Mouse (Mus musculus) kidney, embryonic 16.5 days (tissue): ENCODE measurements at regions not wholly inside any gene's neighbourhood (a gene's known extent, or its start where the extent isn't known, plus 50 kb on each side); places are given as distances from the start of the nearest gene placed in this dataset.

Source experiments
- ATAC-seq: fragments of 200-750 bp; cut with Nextera tagmentation; 2 replicates; pipeline ENCODE4 v1.8.0; 2017; ENCODE audit warnings: moderate TSS enrichment; ENCODE audit not compliant: low FRiP score, low TSS enrichment
- H3K27ac ChIP-seq: fragments of 300-500 bp; sonication (generic); 2 replicates; pipeline ENCODE4 v1.5.1; 2014; ENCODE audit warnings: low read length
- H3K27me3 ChIP-seq: fragments of 300-500 bp; sonication (generic); 2 replicates; pipeline ENCODE4 v1.6.1; 2014; ENCODE audit warnings: low read length, control low read depth, mixed read lengths; ENCODE audit not compliant: insufficient read depth
- H3K36me3 ChIP-seq: fragments of 300-500 bp; sonication (generic); 2 replicates; pipeline ENCODE4 v1.6.1; 2014; ENCODE audit warnings: low read length, control low read depth, mixed read lengths; ENCODE audit not compliant: insufficient read depth
- H3K4me1 ChIP-seq: fragments of 300-500 bp; sonication (generic); 2 replicates; pipeline ENCODE4 v1.6.1; 2014; ENCODE audit warnings: low read length, control low read depth, mixed read lengths; ENCODE audit not compliant: insufficient read depth
- H3K4me2 ChIP-seq: fragments of 300-500 bp; sonication (generic); replicated peaks from 2 replicates; pipeline ENCODE4 v1.6.1; 2014; ENCODE audit warnings: low read depth, low read length
- H3K4me3 ChIP-seq: fragments of 300-500 bp; sonication (generic); 2 replicates; pipeline ENCODE4 v1.5.1; 2014; ENCODE audit warnings: mild to moderate bottlenecking, low read length
- H3K9ac ChIP-seq: fragments of 300-500 bp; sonication (generic); replicated peaks from 2 replicates; pipeline ENCODE4 v1.6.1; 2014; ENCODE audit warnings: low read length
- H3K9me3 ChIP-seq: fragments of 300-500 bp; sonication (generic); 2 replicates; pipeline ENCODE4 v1.6.1; 2016; ENCODE audit warnings: low read length, control low read depth
- WGBS: fragments of 180-500 bp; shearing (Covaris S2); extraction: QIAGEN DNeasy Blood & Tissue Kit; methylation state at CpG from one replicate; pipeline ENCODE4 v1.1.7; 2014; 5-methylcytosine and 5-hydroxymethylcytosine counted together

GRCm38 (mm10) chr9:112839071-112839793 lies 603.5 kb upstream of the Arpp21 start:
- no peak overlapping the region for H3K9ac ChIP-seq
- H3K4me3 ChIP-seq, result no peak overlapping the region
- H3K27me3 ChIP-seq, result no peaks in the 10 kb centered on the region
- 80% methylated on average over 7 of the region's 7 CpGs for WGBS
- no peak overlapping the region for H3K27ac ChIP-seq
- no peaks in the 10 kb centered on the region for H3K4me1 ChIP-seq
- ATAC-seq, result no peak
- H3K36me3 ChIP-seq, result no peaks in the 10 kb centered on the region
- no peak overlapping the region for H3K4me2 ChIP-seq
- H3K9me3 ChIP-seq, result no peaks in the 10 kb centered on the region

GRCm38 (mm10) chr9:112837563-112837962 lies 601.8 kb upstream of the Arpp21 start:
- Histone ChIP-seq H3K4me1 (no peaks in the 10 kb centered on the region), H3K27me3 (no peaks in the 10 kb centered on the region), H3K4me3 (no peak overlapping the region), H3K36me3 (no peaks in the 10 kb centered on the region), H3K4me2 (no peak overlapping the region), H3K9me3 (no peaks in the 10 kb centered on the region), H3K27ac (no peak overlapping the region), H3K9ac (no peak overlapping the region)
- ATAC-seq, result no peak
- 89% methylated on average over 2 of the region's 2 CpGs for WGBS

DNA sequence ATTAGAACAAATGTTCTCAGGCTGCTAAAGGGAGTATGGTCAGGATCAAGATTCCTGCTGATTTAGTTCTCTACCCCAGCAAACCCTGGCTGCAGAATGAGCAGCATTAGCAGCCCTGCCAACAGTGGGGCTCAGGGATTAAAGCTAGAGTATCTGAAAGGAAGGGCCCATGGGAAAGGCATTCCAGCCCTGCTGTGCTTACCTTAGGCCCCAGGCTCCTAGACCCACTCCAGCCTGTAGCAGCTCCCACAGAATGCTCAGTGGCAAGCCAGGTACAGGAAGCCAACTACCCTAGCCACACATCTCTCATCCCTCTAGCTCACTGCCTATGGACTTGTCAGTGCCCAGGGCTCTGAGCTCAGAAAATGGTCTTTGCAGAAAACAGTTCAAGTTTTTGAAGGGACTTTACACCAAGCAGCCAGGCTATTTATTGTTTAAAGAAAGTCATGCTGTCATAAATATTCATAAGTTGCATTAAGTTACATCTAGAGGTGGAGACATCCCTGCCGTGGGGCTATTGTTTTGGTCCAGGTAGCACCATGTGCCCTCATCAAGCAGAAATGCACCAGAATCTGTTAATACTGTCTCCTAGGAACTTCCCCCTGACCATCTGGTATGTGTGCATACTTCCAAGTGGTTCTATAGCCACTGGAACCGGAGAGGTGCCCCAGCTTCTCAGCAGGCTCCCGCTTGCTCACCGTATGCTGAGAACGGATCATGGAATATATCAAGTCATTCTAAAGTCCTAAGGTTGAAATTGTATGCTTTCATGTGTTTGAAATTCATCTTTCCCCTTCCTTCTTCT lies 598.9 kb upstream of the Arpp21 start:
- ATAC-seq, result no peak
- Histone ChIP-seq H3K27ac (no peak overlapping the region), H3K27me3 (no peaks in the 10 kb centered on the region), H3K4me1 (no peaks in the 10 kb centered on the region), H3K9me3 (no peaks in the 10 kb centered on the region), H3K36me3 (no peaks in the 10 kb centered on the region), H3K9ac (no peak overlapping the region), H3K4me3 (no peak overlapping the region), H3K4me2 (no peak overlapping the region)
- WGBS, result 85% methylated on average over 5 of the region's 5 CpGs

DNA sequence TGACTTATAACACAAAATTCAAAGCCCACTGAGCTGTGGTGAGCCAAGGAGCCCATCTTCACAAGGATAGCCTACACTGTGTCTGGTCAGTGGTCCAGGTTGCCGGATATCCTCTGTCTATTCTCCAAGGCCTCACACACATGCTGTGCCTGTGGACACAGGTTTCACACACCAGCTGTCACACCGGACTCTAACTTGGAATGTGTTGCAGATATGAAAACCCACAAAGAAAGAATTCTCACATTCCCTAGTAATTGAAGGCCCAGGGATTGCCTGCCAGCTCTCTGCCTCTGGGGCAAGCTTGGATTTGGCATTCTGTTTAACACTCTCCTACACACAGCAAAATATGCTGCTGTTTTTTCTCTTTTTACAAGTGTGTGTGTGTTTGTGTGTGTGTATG lies 595.4 kb upstream of the Arpp21 start:
- H3K9me3 ChIP-seq, result no peaks in the 10 kb centered on the region
- H3K4me2 ChIP-seq, result no peak overlapping the region
- WGBS, result 85% methylated on average over 2 of the region's 2 CpGs
- no peak overlapping the region for H3K27ac ChIP-seq
- no peak overlapping the region for H3K4me3 ChIP-seq
- no peaks in the 10 kb centered on the region for H3K27me3 ChIP-seq
- no peaks in the 10 kb centered on the region for H3K4me1 ChIP-seq
- no peak overlapping the region for H3K9ac ChIP-seq
- no peak for ATAC-seq
- no peaks in the 10 kb centered on the region for H3K36me3 ChIP-seq

- H3K4me3 ChIP-seq, result no peak overlapping the region
- H3K9me3 ChIP-seq, result no peaks in the 10 kb centered on the region
- H3K4me1 ChIP-seq, result no peaks in the 10 kb centered on the region
- H3K9ac ChIP-seq, result no peak overlapping the region
- WGBS, result 44% methylated on average over 4 of the region's 4 CpGs
- no peak overlapping the region for H3K4me2 ChIP-seq
- H3K36me3 ChIP-seq, result no peaks in the 10 kb centered on the region
- H3K27ac ChIP-seq, result no peak overlapping the region
- ATAC-seq, result no peak
- H3K27me3 ChIP-seq, result no peaks in the 10 kb centered on the region
Measured at GRCm38 (mm10) chr9:112828602-112829001, 592.9 kb upstream of the Arpp21 start.

- 41% methylated on average over 5 of the region's 5 CpGs for WGBS
- H3K4me3 ChIP-seq, result no peak overlapping the region
- no peaks in the 10 kb centered on the region for H3K27me3 ChIP-seq
- H3K4me2 ChIP-seq, result no peak overlapping the region
- H3K27ac ChIP-seq, result no peak overlapping the region
- H3K9me3 ChIP-seq, result no peaks in the 10 kb centered on the region
- H3K9ac ChIP-seq, result no peak overlapping the region
- no peaks in the 10 kb centered on the region for H3K36me3 ChIP-seq
- no peak for ATAC-seq
- no peaks in the 10 kb centered on the region for H3K4me1 ChIP-seq
Measured at GRCm38 (mm10) chr9:112826592-112826991, 590.9 kb upstream of the Arpp21 start.

DNA sequence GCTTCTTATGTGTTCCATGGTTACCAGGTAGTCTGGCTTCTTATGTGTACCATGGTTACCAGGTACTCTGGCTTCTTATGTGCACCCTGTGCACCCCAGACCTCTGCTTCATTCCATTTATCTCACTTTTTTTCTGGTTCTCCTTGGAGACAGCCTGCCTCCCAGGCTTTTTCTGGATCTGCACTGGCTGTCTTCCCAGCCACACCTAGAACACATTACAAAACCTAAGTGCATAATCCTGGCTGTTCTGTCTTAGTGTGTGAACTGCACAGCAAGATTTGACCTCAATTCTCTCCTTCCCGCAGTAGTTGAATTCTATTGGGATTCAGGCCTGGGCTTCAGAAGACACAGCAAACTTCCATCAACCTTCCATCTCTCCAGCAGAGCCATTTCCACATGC lies 586.2 kb upstream of the Arpp21 start:
- H3K4me2 ChIP-seq, result no peak overlapping the region
- no peak overlapping the region for H3K9ac ChIP-seq
- 88% methylated on average over 1 of the region's 1 CpGs for WGBS
- H3K9me3 ChIP-seq, result no peaks in the 10 kb centered on the region
- H3K4me3 ChIP-seq, result no peak overlapping the region
- no peaks in the 10 kb centered on the region for H3K4me1 ChIP-seq
- ATAC-seq, result no peak
- H3K27me3 ChIP-seq, result no peaks in the 10 kb centered on the region
- no peak overlapping the region for H3K27ac ChIP-seq
- no peaks in the 10 kb centered on the region for H3K36me3 ChIP-seq

- Histone ChIP-seq H3K4me3 (no peak overlapping the region), H3K4me1 (no peaks in the 10 kb centered on the region), H3K36me3 (no peaks in the 10 kb centered on the region), H3K9me3 (no peaks in the 10 kb centered on the region), H3K9ac (no peak overlapping the region), H3K4me2 (no peak overlapping the region), H3K27me3 (no peaks in the 10 kb centered on the region), H3K27ac (no peak overlapping the region)
- WGBS, result 43% methylated on average over 1 of the region's 1 CpGs
- no peak for ATAC-seq
Measured at GRCm38 (mm10) chr9:112811946-112812345, 576.2 kb upstream of the Arpp21 start.

DNA sequence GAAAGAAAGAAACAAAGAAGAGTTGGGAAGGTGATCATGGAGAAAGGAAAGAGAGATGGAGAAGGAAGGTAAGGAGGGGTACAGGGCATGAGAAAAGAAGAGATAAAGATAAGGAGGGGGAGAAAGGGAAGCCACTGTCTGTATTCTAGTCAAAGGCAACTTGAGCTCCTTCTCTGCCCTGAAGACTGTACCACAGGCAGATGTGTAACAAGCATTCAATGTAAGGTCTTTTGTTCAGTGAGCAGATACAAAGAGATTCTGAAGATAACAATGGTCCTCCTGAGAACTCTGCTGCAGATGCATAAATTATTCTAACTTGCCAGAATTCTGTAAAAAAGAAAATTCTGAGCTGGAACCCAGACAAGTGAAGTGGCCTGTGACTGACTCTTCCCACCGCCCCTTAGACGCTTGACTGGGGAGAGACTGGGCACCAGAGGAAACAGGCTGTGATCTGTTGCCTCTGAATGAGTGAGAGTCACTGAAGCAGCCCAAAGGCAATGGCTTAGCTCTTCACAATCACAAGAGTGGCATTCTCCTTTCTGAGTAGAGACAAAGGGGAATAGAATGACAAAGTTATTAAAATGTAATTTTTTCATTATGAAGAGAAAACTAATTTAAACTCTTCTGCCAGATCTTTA lies 564.0 kb upstream of the Arpp21 start:
- no peaks in the 10 kb centered on the region for H3K4me1 ChIP-seq
- ATAC-seq, result no peak
- H3K27me3 ChIP-seq, result no peaks in the 10 kb centered on the region
- no peaks in the 10 kb centered on the region for H3K9me3 ChIP-seq
- H3K4me3 ChIP-seq, result no peak overlapping the region
- WGBS, result 23% methylated on average over 2 of the region's 2 CpGs
- H3K27ac ChIP-seq, result no peak overlapping the region
- H3K9ac ChIP-seq, result no peak overlapping the region
- H3K36me3 ChIP-seq, result no peaks in the 10 kb centered on the region
- no peak overlapping the region for H3K4me2 ChIP-seq

DNA sequence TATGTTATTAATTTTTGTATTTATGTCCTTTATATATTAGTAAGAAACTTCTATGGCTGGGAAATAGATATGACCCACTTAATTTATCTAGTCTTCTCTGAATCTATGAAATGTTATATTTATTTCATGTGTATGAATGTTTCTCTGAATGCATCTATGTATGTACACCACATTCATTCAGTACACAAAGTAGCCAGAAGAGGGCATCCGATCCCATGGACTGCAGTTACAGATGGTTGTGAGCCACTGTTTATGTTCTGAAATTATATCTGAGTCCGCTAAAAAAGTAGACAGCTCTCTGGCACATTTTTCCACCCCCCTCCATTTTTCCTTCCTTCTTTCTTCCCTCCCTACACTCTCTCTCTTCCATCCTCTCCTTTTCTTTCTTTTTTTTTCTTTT lies 557.8 kb upstream of the Arpp21 start:
- H3K27me3 ChIP-seq, result no peaks in the 10 kb centered on the region
- no peak overlapping the region for H3K4me3 ChIP-seq
- H3K27ac ChIP-seq, result no peak overlapping the region
- ATAC-seq, result no peak
- no peaks in the 10 kb centered on the region for H3K4me1 ChIP-seq
- no peaks in the 10 kb centered on the region for H3K9me3 ChIP-seq
- no peaks in the 10 kb centered on the region for H3K36me3 ChIP-seq
- H3K4me2 ChIP-seq, result no peak overlapping the region
- no peak overlapping the region for H3K9ac ChIP-seq
- WGBS, result 83% methylated on average over 2 of the region's 2 CpGs
